In the genomic region with DNA sequence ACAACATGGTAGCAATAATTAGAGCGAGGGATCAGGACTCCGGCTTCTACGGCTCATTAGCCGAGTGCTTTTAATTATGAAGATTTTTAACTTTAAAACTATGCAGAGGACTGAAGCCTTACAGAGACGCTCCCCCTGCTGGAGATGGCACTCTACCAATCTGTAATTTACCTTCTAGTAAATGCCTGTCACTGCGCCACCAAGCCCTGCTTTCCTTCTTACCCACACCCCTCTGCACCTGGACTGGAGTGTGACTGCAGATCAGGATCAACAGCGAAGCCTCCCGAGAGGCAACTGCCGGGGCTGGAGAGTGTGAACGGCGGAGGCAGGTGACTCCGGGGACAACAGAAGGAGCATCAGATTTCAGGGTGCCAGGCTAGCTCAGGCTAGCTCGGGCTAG, we compare ENCODE assay signal across 12 mouse cellular contexts.
DNase-seq lines count a peak whose midpoint lies in the region; ATAC-seq and TF ChIP-seq lines count a peak whose summit lies in the region.
"Had no signal": no experiment of that assay in that cellular context is flagged by ENCODE, and none has a peak within 500 bp of the region (broad histone marks: within the 10 kb centered on the region; RNA-seq: fewer than 3 reads in every experiment).

No protein-coding gene starts in this region.

- H3K4me2 ChIP-seq in stomach, postnatal 0 days (replicated peaks; ENCODE audit: low read depth) = no peak overlapping the region
- H3K4me2 ChIP-seq: liver, embryonic 13.5 days; neural tube, embryonic 13.5 days had no signal

- H3K9ac ChIP-seq in stomach, postnatal 0 days (ENCODE audit: low read length) = no peak overlapping the region
- H3K9ac ChIP-seq: liver, embryonic 13.5 days; neural tube, embryonic 13.5 days had no signal

- no peak overlapping the region for H3K27ac ChIP-seq in stomach, postnatal 0 days (replicated peaks)
- H3K27ac ChIP-seq: hindbrain, embryonic 10.5 days; liver, embryonic 13.5 days; neural tube, embryonic 13.5 days had no signal

- H3K4me3 ChIP-seq in stomach, postnatal 0 days (ENCODE audit: low read depth, low read length) = no peak overlapping the region
- H3K4me3 ChIP-seq: erythroblast, embryonic 14.5 days; hindbrain, embryonic 10.5 days; liver, embryonic 13.5 days; neural tube, embryonic 13.5 days had no signal

- TF ChIP-seq EP300 in stomach, postnatal 0 days (optimal IDR thresholded peaks at IDR 0.05) = no peak

- DNase-seq in cerebellum, postnatal 10 days = peak; percentile 52 to 60
- no peak for DNase-seq in cerebellum, adult 9-11 months
- DNase-seq in kidney, postnatal 10 days = peak; percentile 30
- no peak for DNase-seq in kidney, adult 18-20 months
- peak; percentile 53 for DNase-seq in right cerebral cortex, postnatal 14 days
- no peak for DNase-seq in right cerebral cortex, adult 18-20 months
- no peak for DNase-seq in stomach, postnatal 0 days (ENCODE audit: low spot score)
- DNase-seq: liver, embryonic 13.5 days had no signal

- no peaks in the 10 kb centered on the region; the same call in none of the 2 replicates for H3K36me3 ChIP-seq in stomach, postnatal 0 days (ENCODE audit: control insufficient read depth, insufficient read depth, low read length)
- H3K36me3 ChIP-seq: liver, embryonic 13.5 days had no signal

- no peak for ATAC-seq in stomach, postnatal 0 days (ENCODE audit: low FRiP score, low TSS enrichment)
- ATAC-seq in megakaryocyte-erythroid progenitor cell, adult 5-6 weeks (replicated peaks; ENCODE audit: low FRiP score, low TSS enrichment, poor library complexity, severe bottlenecking) = no peak

- no peaks in the 10 kb centered on the region for H3K9me3 ChIP-seq in stomach, postnatal 0 days (ENCODE audit: control insufficient read depth, low read length)
- H3K9me3 ChIP-seq: liver, embryonic 13.5 days; neural tube, embryonic 13.5 days had no signal

- no peaks in the 10 kb centered on the region for H3K27me3 ChIP-seq in stomach, postnatal 0 days (ENCODE audit: control insufficient read depth, insufficient read depth, low read length)
- H3K27me3 ChIP-seq: liver, embryonic 13.5 days; neural tube, embryonic 13.5 days had no signal

- 72% methylated on average over 13 of the region's 13 CpGs for WGBS in stomach, postnatal 0 days

- peak; percentile 27; the same call in 1 of the 2 replicates for TF ChIP-seq CTCF in stomach, postnatal 0 days (IDR thresholded peaks at IDR 0.05; ENCODE audit: low read depth)

- H3K4me1 ChIP-seq in stomach, postnatal 0 days (replicated peaks; ENCODE audit: control insufficient read depth, insufficient read depth) = no peaks in the 10 kb centered on the region
- H3K4me1 ChIP-seq: hindbrain, embryonic 10.5 days; neural tube, embryonic 13.5 days had no signal

Comparison
In these comparisons a context has a peak if more than half of its experiments do, and no peak if none do; other contexts are left out.
1. DNase-seq: peak in cerebellum, postnatal 10 days (2 of 2), kidney, postnatal 10 days (single experiment) and right cerebral cortex, postnatal 14 days (single experiment); none in cerebellum, adult 9-11 months (single experiment), kidney, adult 18-20 months (single experiment), right cerebral cortex, adult 18-20 months (single experiment) and stomach, postnatal 0 days (single experiment).